Mouse (Mus musculus) lung, postnatal 36 days (tissue): Measurements from ENCODE around the gene Gapdh.

ENCODE experiments used
- DNase-seq: peaks from one replicate; pipeline ENCODE4 v3.0.0; 2022; ENCODE audit warnings: mixed read lengths

Gene Gapdh

GRCm38 (mm10) chr6:125148251-125148925 is 17.9 kb downstream of the Gapdh start:
- DNase-seq = peak; percentile 43

GRCm38 (mm10) chr6:125147329-125147728 is 18.9 kb downstream of the Gapdh start:
- no peak for DNase-seq

- DNase-seq = peak; percentile 66
Observed at GRCm38 (mm10) chr6:125146797-125147196, 19.5 kb downstream of the Gapdh start.

GRCm38 (mm10) chr6:125146148-125146547 is 20.1 kb downstream of the Gapdh start:
- DNase-seq = no peak

GRCm38 (mm10) chr6:125145479-125145951 is 20.8 kb downstream of the Gapdh start:
- DNase-seq = no peak

- peak; percentile 95 for DNase-seq
Observed at GRCm38 (mm10) chr6:125145001-125145400, 21.3 kb downstream of the Gapdh start, which contains the start of gene Iffo1. Gene Iffo1 (plus strand): TSS chr6:125145241.

GRCm38 (mm10) chr6:125143904-125144303 is 22.4 kb downstream of the Gapdh start:
- DNase-seq = no peak

GRCm38 (mm10) chr6:125143128-125143527 is 23.1 kb downstream of the Gapdh start:
- no peak for DNase-seq

- DNase-seq = no peak
Observed at GRCm38 (mm10) chr6:125142436-125142835, 23.8 kb downstream of the Gapdh start.

GRCm38 (mm10) chr6:125139747-125140146 is 26.5 kb downstream of the Gapdh start:
- no peak for DNase-seq

GRCm38 (mm10) chr6:125137002-125137671 is 29.1 kb downstream of the Gapdh start:
- DNase-seq = peak; percentile 62

- DNase-seq = no peak
Observed at GRCm38 (mm10) chr6:125132470-125132869, 33.8 kb downstream of the Gapdh start.

- DNase-seq = peak; percentile 90
Observed at GRCm38 (mm10) chr6:125131302-125132156, 34.7 kb downstream of the Gapdh start, which contains the start of gene Nop2. Gene Nop2 (plus strand): TSS chr6:125131909.

GRCm38 (mm10) chr6:125129710-125130402 is 36.4 kb downstream of the Gapdh start:
- no peak for DNase-seq

GRCm38 (mm10) chr6:125128724-125129123 is 37.5 kb downstream of the Gapdh start:
- DNase-seq = no peak

- no peak for DNase-seq
Observed at GRCm38 (mm10) chr6:125119387-125119786, 46.9 kb downstream of the Gapdh start.

- no peak for DNase-seq
Observed at GRCm38 (mm10) chr6:125112553-125112952, 53.7 kb downstream of the Gapdh start.
